Mouse (Mus musculus) CH12.LX (cell line): Measurements from ENCODE around the gene Natd1.

ENCODE experiments used
- CHD1 ChIP-seq: IDR thresholded peaks from 2 replicates; pipeline ENCODE4 v1.6.1; 2012; ENCODE audit warnings: low read depth, low read length, improper control_type of control experiment, inconsistent platforms
- CTCF ChIP-seq, 2 experiments: IDR thresholded peaks in 1 of 2; conservative IDR thresholded peaks in 1 of 2; 2 replicates each; pipeline ENCODE4 v1.5.1; 2011 to 2012; ENCODE audit warnings: low read depth in 2 of 2, low read length in 2 of 2, improper control_type of control experiment in 1 of 2, inconsistent platforms in 1 of 2, mild to moderate bottlenecking in 1 of 2, moderate library complexity in 1 of 2
- E2F4 ChIP-seq: IDR thresholded peaks from 2 replicates; pipeline ENCODE4 v1.6.1; 2011; ENCODE audit warnings: low read depth, low read length, improper control_type of control experiment; ENCODE audit not compliant: insufficient replicate concordance
- EP300 ChIP-seq: IDR thresholded peaks from 2 replicates; pipeline ENCODE4 v1.6.1; 2011; ENCODE audit warnings: low read length, improper control_type of control experiment
- HCFC1 ChIP-seq: IDR thresholded peaks from 2 replicates; pipeline ENCODE4 v1.6.1; 2012; ENCODE audit warnings: low read depth, mild to moderate bottlenecking, inconsistent platforms, low read length, improper control_type of control experiment
- JUN ChIP-seq: IDR thresholded peaks from 2 replicates; pipeline ENCODE4 v1.6.1; 2011; ENCODE audit warnings: low read depth, mild to moderate bottlenecking, low read length, improper control_type of control experiment, moderate library complexity; ENCODE audit not compliant: insufficient read depth
- POLR2A ChIP-seq: IDR thresholded peaks from 2 replicates; pipeline ENCODE4 v1.6.1; 2011; ENCODE audit warnings: low read depth, mild to moderate bottlenecking, improper control_type of control experiment, low read length

GRCm38 (mm10) chr11:60927264-60927663 lies 12.7 kb upstream of the Natd1 start:
- TF ChIP-seq CTCF (conservative IDR thresholded peaks at IDR 0.05 in 1 of 2, IDR thresholded peaks at IDR 0.05 in 1 of 2; ENCODE audit: low read depth in 2 of 2, low read length in 2 of 2) (peak; percentile 95 to 98), CHD1 (no peak), E2F4 (no peak), HCFC1 (peak; percentile 14; the same call in 1 of the 2 replicates), JUN (no peak), POLR2A (0 out of 2 replicates have a peak, but pooled peaks have one; percentile 32), EP300 (no peak)
